Mouse (Mus musculus) CD4-positive, CD25-positive, alpha-beta regulatory T cell, adult 9 weeks (primary cell): ENCODE measurements around the gene Pttg1. TPM values are rescaled to one million over a fixed set of nuclear protein-coding genes. Genes with fewer than 3 reads are reported as not detected.

Source experiments
- polyA plus RNA-seq: library from polyadenylated mRNA; unstranded; fragments of 100-300 nt; shearing (Covaris generic); gene quantifications from one replicate; pipeline ENCODE4 v1.2.1, GENCODE M21; 2017

Gene Pttg1
- 176 TPM for polyA plus RNA-seq

DNA sequence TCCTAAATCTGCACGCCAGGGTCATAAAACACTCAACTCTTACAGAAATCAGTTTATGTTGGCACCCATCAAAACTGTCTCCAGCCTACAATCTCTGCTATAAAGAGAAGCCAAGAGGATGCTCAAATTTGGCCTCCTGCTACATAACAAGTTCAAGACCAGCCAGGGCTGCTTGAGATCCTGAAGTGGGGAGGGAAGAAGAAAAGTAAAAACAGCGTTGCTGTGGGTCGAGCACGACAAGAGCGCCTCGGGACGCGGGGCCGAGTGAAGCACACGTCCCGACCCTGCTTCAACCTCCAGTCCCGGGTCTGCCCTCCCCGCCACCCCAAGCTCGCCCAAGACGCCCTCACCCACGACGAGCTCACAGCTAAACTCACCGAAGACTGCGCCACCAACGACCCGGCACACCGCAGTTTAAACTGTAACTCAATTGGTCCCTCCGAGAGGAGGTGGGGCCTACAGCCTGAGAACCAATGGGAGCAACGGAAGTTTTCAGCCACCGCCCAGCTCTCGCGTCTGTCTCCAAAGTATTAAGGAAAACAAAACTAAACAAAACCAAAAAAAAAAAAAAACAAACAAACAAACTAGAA is at the start of gene Pttg1:
Gene Pttg1 (minus strand): TSS at position 428 of the 590 bp plus-strand sequence.

DNA sequence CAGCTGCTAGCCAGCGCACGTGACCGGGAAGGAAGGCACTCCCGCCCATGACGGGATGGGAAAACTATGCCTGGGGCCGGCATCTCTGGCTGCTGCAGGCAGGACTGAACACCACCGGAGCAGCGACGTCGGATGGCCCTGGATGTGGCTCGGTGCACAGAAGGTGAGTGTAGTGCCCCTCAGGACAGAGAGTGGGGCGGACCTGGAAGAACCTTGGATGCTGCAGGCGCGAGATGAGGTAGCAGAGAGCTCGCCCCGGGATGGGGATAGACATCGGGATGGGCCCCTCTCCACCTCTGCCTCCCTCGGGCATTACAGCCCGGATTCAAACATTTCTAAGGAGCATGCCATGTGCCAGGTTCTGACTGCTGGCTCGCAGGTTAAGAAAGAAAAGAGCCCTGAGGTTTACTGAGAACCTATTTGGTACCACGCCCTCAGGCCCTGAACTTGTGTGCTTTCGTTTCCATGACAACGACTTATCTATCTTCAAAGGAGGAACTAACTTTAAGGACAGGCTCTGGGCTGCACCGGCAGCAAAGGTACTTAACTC is 48.2 kb upstream of the Pttg1 start, which contains the start of gene C1qtnf2:
Gene C1qtnf2 (plus strand): TSS at position 52 of the 550 bp plus-strand sequence.

DNA sequence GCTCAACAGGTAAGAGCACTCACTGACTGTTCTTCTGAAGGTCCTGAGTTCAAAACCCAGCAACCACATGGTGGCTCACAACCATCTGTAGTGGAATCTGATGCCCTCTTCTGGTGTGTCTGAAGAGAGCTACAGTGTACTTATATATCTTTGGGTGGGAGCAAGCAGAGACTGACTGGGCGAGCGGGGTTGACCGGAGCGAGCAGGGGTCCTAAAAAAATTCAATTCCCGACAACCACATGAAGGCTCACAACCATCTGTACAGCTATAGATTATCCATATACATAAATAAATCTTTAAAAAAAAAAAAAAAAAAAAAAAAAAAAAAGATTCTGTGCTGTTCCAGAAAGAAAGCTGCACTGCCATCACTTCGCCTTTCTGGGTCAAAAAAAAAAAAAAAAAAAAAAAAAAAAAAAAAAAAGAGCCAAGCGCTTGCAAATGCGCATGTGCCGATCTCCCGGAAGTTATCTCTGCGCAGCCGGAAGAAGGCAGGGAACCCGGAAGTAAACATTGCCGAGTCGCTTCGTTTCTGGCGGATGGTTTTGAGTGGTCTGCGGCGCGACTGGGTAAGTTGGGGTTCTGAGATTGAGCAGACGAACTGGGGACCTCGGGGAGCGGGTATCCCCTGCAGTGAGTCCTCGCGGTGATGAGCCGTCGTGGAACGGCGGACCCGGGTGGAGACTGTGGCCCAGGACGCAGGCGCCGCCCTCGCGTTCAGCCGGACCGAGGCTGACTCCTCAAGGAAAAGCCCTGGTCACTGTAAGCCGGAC is 7.4 kb upstream of the Pttg1 start, which contains the start of gene Slu7:
Gene Slu7 (plus strand): TSS at position 491 of the 770 bp plus-strand sequence.

Other genes with a start within 250 kb of the Pttg1 start
- gene Slu7, start 7.5 kb upstream of the Pttg1 start, polyA plus RNA-seq, result 106 TPM
- not detected for gene C1qtnf2, start 48.0 kb upstream of the Pttg1 start, polyA plus RNA-seq
- 0.32 TPM for gene Ccnjl, start 102.5 kb upstream of the Pttg1 start, polyA plus RNA-seq
- gene 4933415A04Rik, start 160.8 kb upstream of the Pttg1 start, polyA plus RNA-seq, result not detected
- gene Fabp6, start 175.3 kb upstream of the Pttg1 start, polyA plus RNA-seq, result not detected